Mouse (Mus musculus) adrenal gland, postnatal 25 days (tissue): ENCODE data around the gene Pak6. TPM values are rescaled to one million over a fixed set of nuclear protein-coding genes. Genes with fewer than 3 reads are reported as not detected.

Source experiments
- DNase-seq: peaks from one replicate; pipeline ENCODE4 v3.0.0; 2021; ENCODE audit warnings: mixed read lengths
- total RNA-seq: library from RNA; stranded (reverse); gene quantifications from 2 replicates; pipeline ENCODE4 v1.2.3, GENCODE M21; 2021

The Pak6 gene
- total RNA-seq, 1 experiment from 2014 or later, result 23.1 TPM

DNA sequence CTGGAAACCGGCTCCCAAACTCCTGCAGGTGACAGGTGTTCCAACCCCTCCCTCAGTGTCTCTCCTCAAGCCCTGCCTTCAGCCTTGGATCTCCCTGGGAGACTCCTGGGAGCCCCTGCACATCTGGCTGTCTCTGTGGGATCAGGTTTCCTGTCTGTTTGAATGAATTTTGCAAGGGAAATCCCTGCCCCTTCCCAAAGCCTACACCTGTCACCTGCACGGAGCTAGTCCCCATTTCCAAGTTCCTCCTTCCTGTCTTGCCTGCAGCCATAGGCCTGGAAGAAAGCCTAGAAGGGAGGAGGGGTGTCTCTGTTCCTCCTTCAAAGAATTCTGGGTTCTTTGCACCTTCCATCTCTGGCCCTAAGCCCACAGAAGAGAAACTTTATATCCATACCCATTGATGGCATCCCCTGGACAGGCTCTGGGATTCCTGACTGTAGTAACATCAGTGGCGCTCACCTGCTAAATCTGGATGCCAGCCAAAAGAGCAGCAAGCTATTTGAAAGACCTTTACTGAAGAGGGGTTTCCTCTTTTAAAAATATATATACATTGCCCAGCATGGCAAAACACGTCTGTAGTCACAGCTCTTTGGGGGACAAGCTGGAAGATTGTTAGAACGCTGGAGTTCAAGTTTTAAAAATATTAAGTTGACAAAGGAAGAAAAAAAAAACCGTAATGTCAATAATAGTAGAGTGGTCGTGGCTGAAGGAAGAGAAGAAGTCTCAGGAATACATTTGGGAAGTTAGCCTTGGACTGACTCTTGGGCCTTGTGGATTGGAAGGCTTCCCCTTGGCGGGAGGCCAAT is 66.9 kb downstream of the Pak6 start:
- no peak for DNase-seq

DNA sequence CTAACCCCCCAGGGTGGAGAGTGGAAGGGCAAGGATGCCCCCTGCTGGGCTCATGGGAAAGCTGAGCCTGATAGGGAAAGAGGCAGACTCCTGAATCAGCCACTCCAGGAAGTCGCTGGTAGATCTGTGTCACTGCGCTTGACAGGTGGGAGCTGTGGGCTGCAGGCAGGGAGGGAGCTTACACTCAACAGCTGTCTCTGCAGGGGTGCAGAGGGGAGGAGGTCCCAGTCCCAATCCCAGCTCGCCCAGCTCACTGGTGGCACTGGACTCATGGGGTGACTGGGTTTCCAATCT is 67.5 kb downstream of the Pak6 start:
- DNase-seq, result peak; percentile 87

DNA sequence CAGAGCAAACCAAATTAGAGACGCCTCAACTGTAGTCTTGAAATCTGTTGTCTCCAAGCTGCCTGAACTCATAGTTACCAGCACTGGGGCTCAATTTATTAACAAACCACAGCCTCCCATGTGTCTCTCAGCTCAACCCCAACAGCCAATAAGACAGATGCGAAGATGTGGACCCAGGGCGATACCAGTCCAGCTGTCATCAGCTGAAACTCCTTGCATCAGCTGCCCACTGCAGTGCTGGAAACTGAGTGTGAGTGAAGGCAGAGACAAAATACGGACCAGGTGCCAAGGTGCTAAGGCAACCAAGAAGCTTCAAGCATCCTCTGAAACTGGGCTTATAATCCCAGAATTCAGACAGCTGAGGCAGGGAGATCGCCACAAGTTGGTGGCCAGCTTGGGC is 68.9 kb downstream of the Pak6 start:
- DNase-seq, result no peak

DNA sequence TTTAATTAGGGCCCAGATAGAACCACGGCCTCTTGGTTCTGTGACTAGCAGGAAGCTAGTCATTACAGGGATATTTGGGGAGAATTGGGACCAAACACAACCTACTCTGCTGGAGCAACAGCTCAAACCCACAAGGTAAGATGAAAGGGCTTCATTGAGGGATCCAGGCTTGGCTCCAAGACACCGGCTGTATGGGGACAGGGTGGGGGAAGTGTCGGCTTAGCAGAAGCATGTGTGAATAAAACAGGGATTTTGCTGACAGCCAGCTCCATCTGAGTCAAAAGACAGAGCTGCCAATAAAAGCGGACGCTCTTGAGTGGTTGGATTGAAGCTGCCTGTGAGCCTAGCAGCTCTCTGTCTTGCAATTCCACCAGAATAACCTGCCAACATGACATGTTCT is 70.2 kb downstream of the Pak6 start:
- no peak for DNase-seq

DNA sequence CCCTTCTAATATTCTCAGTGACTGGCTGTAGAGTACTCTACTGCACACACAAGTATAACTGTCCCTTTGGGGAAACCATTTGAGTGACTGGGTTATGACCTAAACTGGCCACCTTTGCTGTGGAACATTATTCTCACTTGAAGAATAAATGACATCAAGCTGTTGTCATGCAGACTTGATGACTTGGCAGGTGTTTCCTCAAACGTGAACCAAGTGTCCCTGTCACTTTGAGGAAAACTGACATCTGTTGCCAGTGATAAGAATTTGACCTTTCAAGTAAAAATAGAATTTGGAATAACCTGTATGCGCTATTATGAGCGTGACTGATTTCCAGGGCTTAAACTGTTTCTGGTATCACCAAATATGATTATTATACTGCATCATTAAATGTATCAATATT is 77.2 kb downstream of the Pak6 start:
- no peak for DNase-seq

DNA sequence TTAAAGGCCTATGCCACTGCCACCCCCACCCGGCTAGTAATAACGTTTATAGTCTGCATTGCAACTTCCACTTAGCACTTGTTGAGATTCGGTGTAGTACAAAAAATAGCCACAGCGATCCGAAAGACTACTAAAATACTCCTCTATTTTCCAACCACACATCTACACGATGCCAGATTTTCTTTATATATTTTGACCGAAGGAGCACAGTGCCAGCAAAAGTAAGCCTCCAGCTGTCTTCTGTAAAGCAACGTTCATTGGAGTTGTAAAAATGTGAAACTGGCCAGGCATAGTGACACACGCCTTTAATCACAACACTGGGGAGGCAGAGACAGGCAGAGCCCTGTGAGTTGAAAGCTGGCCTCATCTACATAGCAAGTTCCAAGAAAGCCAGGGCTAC is 78.1 kb downstream of the Pak6 start:
- DNase-seq, result no peak

DNA sequence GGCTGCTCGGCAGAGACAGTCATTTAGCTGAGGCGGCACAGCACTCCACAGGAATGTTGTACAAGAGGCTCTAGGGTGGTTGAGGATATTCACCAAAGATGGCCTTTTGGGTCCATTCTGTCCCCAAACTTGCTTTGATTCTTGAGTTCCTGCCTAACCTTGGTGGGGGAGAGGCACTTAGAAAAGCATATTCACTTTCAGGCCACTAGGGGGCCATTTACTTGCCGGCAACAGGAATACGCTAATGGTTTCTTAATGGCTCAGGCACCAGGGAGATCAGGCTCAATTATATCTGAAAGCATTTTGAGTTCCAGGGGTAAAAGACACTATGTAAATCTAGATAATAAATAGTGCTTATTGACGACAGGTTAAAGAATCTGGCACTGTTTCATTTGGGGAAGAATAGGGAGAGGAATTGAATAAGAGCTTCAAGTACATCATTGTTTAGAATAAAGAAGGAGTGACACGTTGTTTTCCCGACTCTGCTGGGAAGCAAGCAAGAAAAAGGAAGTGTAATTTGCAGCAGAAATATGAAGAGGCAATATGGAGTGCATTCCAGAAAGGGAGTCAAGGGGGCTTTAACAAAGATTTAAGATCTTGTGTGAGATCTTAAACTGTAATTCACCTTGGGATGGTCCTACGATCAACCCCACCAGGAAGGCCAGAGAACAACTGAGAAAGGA is 80.3 kb downstream of the Pak6 start:
- no peak for DNase-seq

DNA sequence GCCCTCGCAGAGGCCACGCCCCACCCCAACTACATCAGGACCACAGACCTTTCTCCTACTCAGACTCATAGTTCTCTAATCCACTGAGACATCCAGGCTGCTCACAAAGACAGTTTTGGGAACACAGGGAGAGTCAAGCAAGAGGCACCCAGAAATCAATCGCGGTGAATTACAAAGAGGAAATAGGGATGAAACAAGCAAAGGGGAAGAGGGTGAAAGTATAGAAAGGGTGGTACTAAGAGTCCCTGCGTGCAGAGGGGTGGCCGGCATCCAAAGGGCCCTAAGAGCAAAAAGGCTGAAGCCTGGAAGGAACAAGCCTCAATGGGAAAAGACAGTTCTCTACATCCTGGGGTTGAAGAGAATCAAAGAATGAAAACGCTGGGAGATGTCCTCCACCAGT is 81.5 kb downstream of the Pak6 start:
- DNase-seq, result no peak

DNA sequence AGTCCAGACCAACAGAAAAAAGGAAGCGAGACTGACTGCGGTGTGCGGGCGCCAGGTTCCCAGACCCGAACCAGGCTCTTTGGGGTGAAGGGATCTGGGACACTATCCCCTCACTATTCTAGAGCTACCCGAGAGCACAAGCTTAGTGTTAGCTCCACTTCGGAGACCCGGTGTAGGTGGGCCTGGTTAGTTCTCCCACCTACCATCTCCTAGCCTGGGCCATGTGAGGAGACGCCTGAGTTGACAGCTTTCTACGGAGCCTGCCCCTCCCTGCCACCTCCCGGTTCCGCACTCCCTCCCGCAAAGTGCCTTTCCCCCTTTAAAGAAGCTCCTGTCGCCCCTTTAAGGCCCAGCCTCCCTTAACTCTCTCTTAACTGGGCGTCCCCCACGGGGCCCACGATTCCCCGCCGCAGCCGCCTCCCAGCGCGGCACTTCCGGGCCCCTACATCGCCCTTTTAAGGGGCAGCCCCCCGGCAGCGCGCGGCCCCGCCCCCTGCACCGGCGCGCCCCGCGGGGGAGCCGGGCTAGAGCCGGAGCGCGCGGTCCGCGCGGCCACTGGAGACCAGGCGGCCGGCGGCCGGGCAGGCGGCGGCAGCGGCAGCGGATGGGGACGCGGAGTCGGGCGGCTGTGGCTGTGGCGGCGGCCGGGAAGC is 82.3 kb downstream of the Pak6 start, which contains the start of gene Inafm2:
Gene Inafm2 (plus strand): TSS at position 527 of the 653 bp plus-strand sequence.
- DNase-seq, result peak; percentile 93

DNA sequence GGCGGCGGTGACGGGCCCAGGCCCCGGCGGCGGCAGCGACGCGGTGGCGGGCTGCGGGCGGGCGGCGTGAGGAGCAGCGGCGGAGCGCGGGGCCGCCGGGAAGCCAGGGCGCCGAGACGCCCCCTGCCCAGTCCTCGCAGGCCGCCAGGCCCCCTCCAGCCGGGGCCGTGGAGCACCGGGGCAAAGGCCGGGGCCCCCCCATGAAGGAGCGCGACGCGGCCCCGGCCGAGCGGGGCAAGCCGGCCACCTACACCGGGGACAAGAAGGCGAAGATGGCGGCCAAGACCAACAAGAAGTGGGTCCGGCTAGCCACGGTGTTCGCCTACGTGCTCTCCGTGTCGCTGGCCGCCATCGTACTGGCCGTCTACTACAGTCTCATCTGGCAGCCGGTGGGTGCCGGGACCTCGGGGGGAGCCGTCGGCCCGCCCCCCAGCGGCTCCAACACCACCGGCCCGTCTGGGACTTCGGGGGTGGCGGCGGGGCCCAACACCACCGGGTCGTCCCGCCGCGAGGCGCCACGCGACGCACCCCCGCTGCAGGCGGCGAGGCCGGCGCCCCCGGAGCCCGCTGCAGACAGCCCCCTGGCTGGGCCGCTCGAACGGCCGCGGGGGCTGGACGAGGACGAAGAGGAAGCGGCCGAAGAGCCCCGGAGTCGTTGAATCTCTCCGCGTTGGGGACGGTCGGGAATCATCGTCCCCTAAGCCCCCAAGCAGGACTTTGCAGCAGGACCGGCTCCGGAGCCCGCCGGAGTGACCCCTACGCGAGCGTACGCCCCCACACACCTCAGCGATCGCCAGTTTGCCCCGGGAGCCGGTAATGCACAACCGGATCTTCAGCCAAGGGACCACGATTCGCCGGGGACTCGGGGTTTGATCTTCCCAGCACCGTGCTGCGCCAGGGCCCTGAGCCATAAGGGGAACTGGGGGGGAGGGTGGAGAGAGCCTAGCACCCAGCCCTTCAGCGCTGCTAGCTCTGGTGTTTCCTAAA is 83.1 kb downstream of the Pak6 start:
- peak; percentile 38 for DNase-seq

DNA sequence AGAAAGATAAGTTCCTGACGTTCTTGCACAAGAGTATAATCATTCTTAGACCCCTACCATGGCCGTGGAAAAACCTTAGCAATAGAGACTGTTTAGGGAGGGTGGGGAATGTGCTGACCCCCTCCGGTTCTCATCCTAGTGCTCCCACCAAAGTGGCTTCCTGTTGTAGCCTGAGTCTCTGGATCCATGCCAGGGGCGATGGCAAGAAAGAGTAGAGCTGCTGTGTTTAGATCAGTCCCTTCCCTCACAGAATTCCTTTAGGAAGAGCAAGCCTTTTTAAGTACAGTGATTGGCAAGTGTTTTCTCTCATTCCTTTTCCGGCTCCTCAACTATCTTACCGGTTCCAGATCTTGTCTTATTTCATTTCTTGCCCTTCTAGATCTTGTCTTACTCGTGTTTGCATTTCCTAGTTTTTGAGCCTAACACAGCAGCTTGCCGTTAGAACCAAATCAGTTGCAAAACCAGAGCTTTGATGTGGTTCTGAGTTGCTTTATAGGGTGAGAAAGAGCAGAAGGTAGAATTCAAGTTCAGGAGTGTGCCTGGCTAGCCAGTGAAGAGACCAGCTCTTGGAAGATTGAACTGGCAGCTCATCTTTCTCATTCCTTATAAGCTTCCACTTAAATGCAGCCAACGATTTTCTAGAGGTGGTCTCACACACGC is 84.3 kb downstream of the Pak6 start:
- peak; percentile 62 for DNase-seq

Other genes with a start within 250 kb of the Pak6 start
- 206 and 213 TPM in 2 replicates for gene Srp14, start 183.6 kb upstream of the Pak6 start, total RNA-seq
- gene Bmf, start 113.6 kb upstream of the Pak6 start, total RNA-seq, result 13.6 and 24.0 TPM in 2 replicates
- gene Bub1b, start 65.1 kb upstream of the Pak6 start, total RNA-seq, result 10.6 and 12.8 TPM in 2 replicates
- gene Ankrd63, start 40.7 kb downstream of the Pak6 start, total RNA-seq, result 0.27 and 0.67 TPM in 2 replicates
- 0.76 and 2.1 TPM in 2 replicates for gene Plcb2, start 65.1 kb downstream of the Pak6 start, total RNA-seq
- gene Inafm2, start 82.5 kb downstream of the Pak6 start, total RNA-seq, result 33.9 and 37.3 TPM in 2 replicates
- gene Ccdc9b, start 99.4 kb downstream of the Pak6 start, total RNA-seq, result 6.1 and 8.1 TPM in 2 replicates
- not detected in 2 replicates for gene Phgr1, start 109.5 kb downstream of the Pak6 start, total RNA-seq
- gene Disp2, start 116.4 kb downstream of the Pak6 start, total RNA-seq, result 23.0 and 37.8 TPM in 2 replicates
- gene Knstrn, start 150.7 kb downstream of the Pak6 start, total RNA-seq, result 7.6 and 10.7 TPM in 2 replicates
- gene Ivd, start 198.7 kb downstream of the Pak6 start, total RNA-seq, result 342 and 470 TPM in 2 replicates
- gene Bahd1, start 237.1 kb downstream of the Pak6 start, total RNA-seq, result 42.6 and 54.4 TPM in 2 replicates